Mouse (Mus musculus): ENCODE data around the gene Ube2z. TPM values are rescaled to one million over a fixed set of nuclear protein-coding genes. Genes with fewer than 3 reads are reported as not detected.
A peak's percentile ranks its signal among the peaks of the same experiment; 100 is the strongest.
"Not testable (repeated sequence)": the region's sequence is repeated elsewhere in the genome, so short reads cannot be mapped to it uniquely, and the experiment has no call there.

Gene Ube2z
- 27.6 and 36.4 TPM in 2 replicates for polyA plus RNA-seq (2014; fragmentation: Nextera tagmentation; extraction: Ambion mirVana)

- no peaks in the 10 kb centered on the region for H3K9me3 ChIP-seq (ENCODE audit: control insufficient read depth, low read length)
- WGBS: 4% methylated on average over 42 of the region's 50 CpGs
- peak within 1 kb of the TSS; percentile 95 for H3K9ac ChIP-seq (ENCODE audit: low read depth, low read length)
- peak within 1 kb of the TSS; percentile 84 for H3K4me2 ChIP-seq (replicated peaks; ENCODE audit: low read depth, low read length)
- H3K27ac ChIP-seq (ENCODE audit: low read depth, low read length): peak within 1 kb of the TSS; percentile 86
- peaks cover 21% of the 10 kb centered on the region for H3K4me1 ChIP-seq (ENCODE audit: control insufficient read depth, insufficient read depth, low read length)
- ATAC-seq (ENCODE audit: low FRiP score, low TSS enrichment): peak; percentile 98
- H3K4me3 ChIP-seq (ENCODE audit: low read length): peak within 1 kb of the TSS; percentile 95
- H3K27me3 ChIP-seq (ENCODE audit: control insufficient read depth, insufficient read depth, low read length): no peaks in the 10 kb centered on the region
- H3K36me3 ChIP-seq (ENCODE audit: control insufficient read depth, insufficient read depth, low read length): peaks cover 24% of the 10 kb centered on the region
Measured at GRCm38 (mm10) chr11:96065215-96065911, at the start of gene Ube2z. Ube2z (minus strand) TSS chr11:96065388.

DNA sequence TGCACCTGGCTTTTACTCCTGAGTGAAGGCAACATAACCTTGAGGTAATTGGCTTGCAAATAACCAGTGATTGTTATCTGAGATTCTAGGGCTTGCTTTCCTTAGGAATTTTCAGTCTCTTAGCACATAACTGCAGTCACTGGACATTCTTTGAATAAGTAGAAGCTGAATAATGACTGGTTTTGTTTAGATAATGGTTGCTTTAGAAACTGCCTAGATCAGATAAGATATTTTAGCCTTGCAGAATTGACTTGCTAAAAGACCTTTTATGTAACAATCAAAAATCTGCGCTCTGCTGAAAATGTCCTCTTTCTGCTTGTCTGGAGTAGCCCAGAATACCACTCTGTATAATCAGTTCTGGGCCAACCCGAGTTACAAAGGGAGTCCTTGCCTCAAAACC, 48.9 kb upstream of the Ube2z start:
- no peak overlapping the region for H3K4me3 ChIP-seq (ENCODE audit: low read length)
- H3K4me1 ChIP-seq (ENCODE audit: control insufficient read depth, insufficient read depth, low read length): no peaks in the 10 kb centered on the region
- H3K4me2 ChIP-seq (replicated peaks; ENCODE audit: low read depth, low read length): no peak overlapping the region
- H3K9me3 ChIP-seq (ENCODE audit: control insufficient read depth, low read length): no peaks in the 10 kb centered on the region
- H3K9ac ChIP-seq (ENCODE audit: low read depth, low read length): no peak overlapping the region
- no peak for ATAC-seq (ENCODE audit: low FRiP score, low TSS enrichment)
- 61% methylated on average over 2 of the region's 2 CpGs for WGBS
- no peak overlapping the region for H3K27ac ChIP-seq (ENCODE audit: low read depth, low read length)
- H3K27me3 ChIP-seq (ENCODE audit: control insufficient read depth, insufficient read depth, low read length): no peaks in the 10 kb centered on the region
- no peaks in the 10 kb centered on the region for H3K36me3 ChIP-seq (ENCODE audit: control insufficient read depth, insufficient read depth, low read length)

DNA sequence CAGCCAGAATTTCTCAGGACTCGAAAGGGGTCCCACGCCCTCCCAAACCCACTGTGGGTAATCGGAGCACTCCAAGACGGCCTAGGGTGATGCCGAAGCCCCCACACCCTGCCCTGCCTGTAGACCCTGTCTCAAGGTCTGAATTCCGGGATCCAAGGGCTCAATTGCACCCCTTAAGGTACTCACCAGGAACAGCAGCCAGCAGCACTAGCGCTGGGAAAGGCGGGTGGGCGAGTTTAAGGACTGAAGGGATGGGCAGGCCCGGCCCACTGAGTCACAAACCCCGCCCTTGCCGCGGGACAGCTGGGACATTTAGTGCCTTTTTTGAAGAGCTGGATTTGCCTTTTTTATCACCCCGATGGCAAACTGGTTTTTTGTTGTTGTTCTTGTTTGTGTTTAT, 46.6 kb upstream of the Ube2z start, which contains the start of gene Calcoco2:
Calcoco2 (minus strand) TSS at position 214 of the 400 bp plus-strand sequence.
- WGBS: 41% methylated on average over 14 of the region's 14 CpGs
- no peak for ATAC-seq (ENCODE audit: low FRiP score, low TSS enrichment)
- no peaks in the 10 kb centered on the region for H3K9me3 ChIP-seq (ENCODE audit: control insufficient read depth, low read length)
- H3K27ac ChIP-seq (ENCODE audit: low read depth, low read length): no peak within 1 kb of the TSS
- no peaks in the 10 kb centered on the region for H3K4me1 ChIP-seq (ENCODE audit: control insufficient read depth, insufficient read depth, low read length)
- no peak within 1 kb of the TSS for H3K4me3 ChIP-seq (ENCODE audit: low read length)
- no peaks in the 10 kb centered on the region for H3K27me3 ChIP-seq (ENCODE audit: control insufficient read depth, insufficient read depth, low read length)
- no peak within 1 kb of the TSS for H3K4me2 ChIP-seq (replicated peaks; ENCODE audit: low read depth, low read length)
- H3K9ac ChIP-seq (ENCODE audit: low read depth, low read length): no peak within 1 kb of the TSS
- H3K36me3 ChIP-seq (ENCODE audit: control insufficient read depth, insufficient read depth, low read length): no peaks in the 10 kb centered on the region

DNA sequence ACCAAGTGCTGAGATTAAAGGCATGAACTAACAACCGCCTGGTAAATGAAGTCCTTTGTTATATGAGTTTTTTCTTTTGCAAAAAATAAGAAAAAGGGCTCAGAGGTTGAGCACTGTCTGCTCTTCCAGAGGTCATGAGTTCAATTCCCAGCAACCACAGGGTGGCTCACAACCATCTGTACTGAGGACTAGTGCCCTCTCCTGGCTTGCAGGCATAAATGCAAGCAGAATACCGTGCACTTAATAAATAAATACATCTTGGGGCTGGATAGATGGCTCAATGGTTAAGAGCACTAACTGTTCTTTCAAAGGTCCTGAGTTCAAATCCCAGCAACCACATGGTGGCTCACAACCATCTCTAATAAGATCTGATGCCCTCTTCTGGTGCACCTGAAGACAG, 45.8 kb upstream of the Ube2z start:
- WGBS: 58% methylated on average over 2 of the region's 2 CpGs
- not testable (repeated sequence) for H3K9ac ChIP-seq (ENCODE audit: low read depth, low read length); H3K4me2 ChIP-seq (replicated peaks; ENCODE audit: low read depth, low read length); H3K27ac ChIP-seq (ENCODE audit: low read depth, low read length); ATAC-seq (ENCODE audit: low FRiP score, low TSS enrichment); H3K36me3 ChIP-seq (ENCODE audit: control insufficient read depth, insufficient read depth, low read length); H3K4me1 ChIP-seq (ENCODE audit: control insufficient read depth, insufficient read depth, low read length); H3K27me3 ChIP-seq (ENCODE audit: control insufficient read depth, insufficient read depth, low read length); H3K4me3 ChIP-seq (ENCODE audit: low read length); H3K9me3 ChIP-seq (ENCODE audit: control insufficient read depth, low read length)

DNA sequence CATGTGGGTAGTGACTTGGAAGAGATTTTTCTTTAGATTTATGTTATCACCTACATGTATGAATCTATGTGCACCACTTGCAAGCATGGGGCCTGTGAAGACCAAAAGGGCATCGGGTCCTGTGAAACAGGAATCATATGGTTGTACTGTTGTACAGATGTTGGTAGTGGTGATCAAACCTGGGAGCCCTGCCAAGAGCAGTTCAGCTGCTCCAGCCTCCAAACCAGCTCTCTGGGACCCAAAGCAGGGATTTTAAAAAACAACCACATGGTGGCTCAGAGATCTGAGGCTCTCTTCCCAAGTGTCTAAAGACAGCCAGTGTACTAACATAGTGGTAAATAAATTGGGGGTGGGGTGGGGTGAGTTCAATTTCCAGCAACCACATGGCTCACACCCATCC, 43.2 kb upstream of the Ube2z start:
- H3K9ac ChIP-seq (ENCODE audit: low read depth, low read length): no peak overlapping the region
- H3K36me3 ChIP-seq (ENCODE audit: control insufficient read depth, insufficient read depth, low read length): no peaks in the 10 kb centered on the region
- no peak overlapping the region for H3K4me2 ChIP-seq (replicated peaks; ENCODE audit: low read depth, low read length)
- no peaks in the 10 kb centered on the region for H3K27me3 ChIP-seq (ENCODE audit: control insufficient read depth, insufficient read depth, low read length)
- WGBS: 72% methylated on average over 1 of the region's 1 CpGs
- no peak overlapping the region for H3K4me3 ChIP-seq (ENCODE audit: low read length)
- H3K9me3 ChIP-seq (ENCODE audit: control insufficient read depth, low read length): no peaks in the 10 kb centered on the region
- no peak for ATAC-seq (ENCODE audit: low FRiP score, low TSS enrichment)
- H3K4me1 ChIP-seq (ENCODE audit: control insufficient read depth, insufficient read depth, low read length): no peaks in the 10 kb centered on the region
- no peak overlapping the region for H3K27ac ChIP-seq (ENCODE audit: low read depth, low read length)

DNA sequence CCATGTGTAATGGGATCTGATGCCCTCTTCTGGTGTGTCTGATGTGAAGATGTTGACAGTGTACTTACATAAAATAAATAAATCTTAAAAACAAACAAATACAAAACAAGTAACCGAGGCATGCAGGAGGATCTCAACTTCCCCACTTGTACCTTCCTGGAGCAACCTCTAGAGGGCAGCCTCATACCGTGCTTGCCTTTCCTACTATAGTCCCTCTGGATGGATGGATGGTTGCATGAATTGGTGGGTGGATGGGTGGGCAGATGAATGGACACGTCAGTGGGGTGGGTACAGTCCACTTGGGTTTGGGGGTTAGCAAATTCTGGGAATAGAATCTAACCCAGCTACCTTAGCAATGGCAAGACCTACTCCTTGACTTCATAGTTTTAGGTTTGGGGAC, 28.2 kb upstream of the Ube2z start:
- 0 out of 2 replicates have a peak, but pooled peaks have one; percentile 60 for ATAC-seq (ENCODE audit: low FRiP score, low TSS enrichment)
- Histone ChIP-seq H3K9me3 (ENCODE audit: control insufficient read depth, low read length) (no peaks in the 10 kb centered on the region), H3K27me3 (ENCODE audit: control insufficient read depth, insufficient read depth, low read length) (no peaks in the 10 kb centered on the region), H3K4me1 (ENCODE audit: control insufficient read depth, insufficient read depth, low read length) (no peaks in the 10 kb centered on the region), H3K9ac (ENCODE audit: low read depth, low read length) (no peak overlapping the region), H3K4me3 (ENCODE audit: low read length) (no peak overlapping the region), H3K36me3 (ENCODE audit: control insufficient read depth, insufficient read depth, low read length) (no peaks in the 10 kb centered on the region), H3K27ac (ENCODE audit: low read depth, low read length) (no peak overlapping the region), H3K4me2 (replicated peaks; ENCODE audit: low read depth, low read length) (no peak overlapping the region)
- WGBS: 3% methylated on average over 3 of the region's 3 CpGs

DNA sequence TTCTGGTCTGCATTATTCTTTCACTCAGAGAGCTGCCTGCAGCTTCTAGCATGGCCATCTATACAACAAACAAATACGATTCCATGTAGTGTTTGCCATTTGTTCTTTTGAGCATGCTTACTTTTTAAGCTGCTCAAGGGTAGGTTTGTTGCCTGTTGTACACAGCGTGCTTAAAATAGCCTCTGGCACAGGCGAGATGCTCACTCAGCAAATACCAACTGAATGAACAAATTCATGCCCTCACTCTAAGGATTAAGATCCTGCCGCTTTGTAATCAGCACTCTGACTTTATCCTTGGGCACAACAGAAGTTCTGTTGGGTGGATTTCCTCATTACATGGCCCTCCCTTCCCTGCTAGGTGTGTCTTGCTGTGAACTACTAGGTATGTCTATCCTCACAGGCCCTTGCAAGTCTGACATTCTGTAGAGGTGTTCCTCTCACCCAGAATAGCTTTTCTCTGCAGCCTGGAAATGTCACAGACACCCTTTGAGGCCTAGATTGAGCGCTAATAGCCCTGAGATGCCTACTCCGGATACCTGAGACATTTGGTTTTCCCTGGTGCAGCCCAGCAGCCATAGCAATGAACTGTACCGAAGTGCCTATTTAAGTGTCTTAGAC, 27.6 kb upstream of the Ube2z start:
- Histone ChIP-seq H3K27ac (ENCODE audit: low read depth, low read length) (no peak overlapping the region), H3K9ac (ENCODE audit: low read depth, low read length) (no peak overlapping the region), H3K36me3 (ENCODE audit: control insufficient read depth, insufficient read depth, low read length) (no peaks in the 10 kb centered on the region), H3K9me3 (ENCODE audit: control insufficient read depth, low read length) (peaks cover 4% of the 10 kb centered on the region; the same call in 1 of the 2 replicates), H3K27me3 (ENCODE audit: control insufficient read depth, insufficient read depth, low read length) (no peaks in the 10 kb centered on the region), H3K4me1 (ENCODE audit: control insufficient read depth, insufficient read depth, low read length) (no peaks in the 10 kb centered on the region), H3K4me3 (ENCODE audit: low read length) (no peak overlapping the region), H3K4me2 (replicated peaks; ENCODE audit: low read depth, low read length) (no peak overlapping the region)
- ATAC-seq (ENCODE audit: low FRiP score, low TSS enrichment): no peak
- WGBS: 43% methylated on average over 7 of the region's 7 CpGs

DNA sequence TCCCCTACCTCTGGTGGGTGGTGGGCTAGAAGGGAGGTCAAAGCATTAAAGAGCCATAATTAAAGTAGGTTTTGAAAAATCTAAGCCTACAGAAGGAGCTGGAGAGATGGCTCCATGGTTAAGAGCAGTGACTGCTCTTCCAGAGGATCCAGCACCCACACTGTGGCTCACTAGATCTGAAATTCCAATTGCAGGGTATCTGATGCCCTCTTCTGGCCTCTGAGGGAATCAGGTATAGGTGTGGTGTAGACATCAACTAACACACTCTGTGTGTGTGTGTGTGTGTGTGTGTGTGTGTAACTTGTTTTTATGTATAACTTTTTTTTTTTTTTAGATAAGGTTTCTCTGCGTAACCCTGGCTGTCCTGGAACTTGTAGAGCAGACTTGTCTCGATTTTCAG, 25.9 kb upstream of the Ube2z start:
- no peak overlapping the region for H3K4me2 ChIP-seq (replicated peaks; ENCODE audit: low read depth, low read length)
- H3K9ac ChIP-seq (ENCODE audit: low read depth, low read length): no peak overlapping the region

GRCm38 (mm10) chr11:96087981-96088380, 22.8 kb upstream of the Ube2z start:
- 91% methylated on average over 6 of the region's 6 CpGs for WGBS
- Histone ChIP-seq H3K27me3 (ENCODE audit: control insufficient read depth, insufficient read depth, low read length) (no peaks in the 10 kb centered on the region), H3K4me2 (replicated peaks; ENCODE audit: low read depth, low read length) (no peak overlapping the region), H3K27ac (ENCODE audit: low read depth, low read length) (no peak overlapping the region), H3K9ac (ENCODE audit: low read depth, low read length) (no peak overlapping the region), H3K36me3 (ENCODE audit: control insufficient read depth, insufficient read depth, low read length) (no peaks in the 10 kb centered on the region), H3K4me3 (ENCODE audit: low read length) (no peak overlapping the region), H3K9me3 (ENCODE audit: control insufficient read depth, low read length) (peaks cover 4% of the 10 kb centered on the region; the same call in 1 of the 2 replicates), H3K4me1 (ENCODE audit: control insufficient read depth, insufficient read depth, low read length) (no peaks in the 10 kb centered on the region)
- ATAC-seq (ENCODE audit: low FRiP score, low TSS enrichment): no peak

More for the DNA sequence above, 25.9 kb upstream of the Ube2z start:
- H3K27ac ChIP-seq (ENCODE audit: low read depth, low read length): no peak overlapping the region
- no peaks in the 10 kb centered on the region for H3K4me1 ChIP-seq (ENCODE audit: control insufficient read depth, insufficient read depth, low read length)
- no peak overlapping the region for H3K4me3 ChIP-seq (ENCODE audit: low read length)
- H3K9me3 ChIP-seq (ENCODE audit: control insufficient read depth, low read length): peaks cover 4% of the 10 kb centered on the region; the same call in 1 of the 2 replicates
- no peaks in the 10 kb centered on the region for H3K27me3 ChIP-seq (ENCODE audit: control insufficient read depth, insufficient read depth, low read length)
- ATAC-seq (ENCODE audit: low FRiP score, low TSS enrichment): no peak
- 61% methylated on average over 2 of the region's 2 CpGs for WGBS
- no peaks in the 10 kb centered on the region for H3K36me3 ChIP-seq (ENCODE audit: control insufficient read depth, insufficient read depth, low read length)
